ENCODE assay signal across 9 mouse cellular contexts in genomic region chr7:141059929-141060328, GRCm38 (mm10). TPM values are rescaled to one million over a fixed set of nuclear protein-coding genes. Genes with fewer than 3 reads are reported as not detected.
DNase-seq lines count a peak whose midpoint lies in the region; ATAC-seq and TF ChIP-seq lines count a peak whose summit lies in the region.
"Had no signal": no experiment of that assay in that cellular context is flagged by ENCODE, and none has a peak within 500 bp of the region (broad histone marks: within the 10 kb centered on the region; RNA-seq: fewer than 3 reads in every experiment).

No protein-coding gene starts in this region.

- 55% methylated on average over 2 of the region's 2 CpGs for WGBS in lung, embryonic 14.5 days
- WGBS in forebrain, postnatal 0 days: 66% methylated on average over 2 of the region's 2 CpGs
- 41% methylated on average over 2 of the region's 2 CpGs for WGBS in liver, embryonic 13.5 days (ENCODE audit: insufficient replicate concordance)
- 72% methylated on average over 2 of the region's 2 CpGs for WGBS in stomach, embryonic 16.5 days

- no peak for TF ChIP-seq CTCF in lung, embryonic 14.5 days (IDR thresholded peaks at IDR 0.05; ENCODE audit: low read depth)
- no peak for TF ChIP-seq CTCF in forebrain, postnatal 0 days (IDR thresholded peaks at IDR 0.05; ENCODE audit: low read depth)

- no peak overlapping the region for H3K27ac ChIP-seq in lung, embryonic 14.5 days (ENCODE audit: low read depth)
- peak overlapping the region; percentile 92 for H3K27ac ChIP-seq in forebrain, postnatal 0 days (ENCODE audit: low read depth, low read length)
- no peak overlapping the region for H3K27ac ChIP-seq in liver, embryonic 13.5 days
- H3K27ac ChIP-seq in stomach, embryonic 16.5 days (ENCODE audit: low read length): no peak overlapping the region

- ATAC-seq in lung, embryonic 14.5 days (ENCODE audit: insufficient read depth): no peak
- no peak for ATAC-seq in forebrain, postnatal 0 days
- peak; percentile 43 for ATAC-seq in liver, embryonic 13.5 days (ENCODE audit: low read depth)
- ATAC-seq in stomach, embryonic 16.5 days (ENCODE audit: insufficient read depth, low FRiP score): no peak
- ATAC-seq in monocyte, adult 5-6 weeks (replicated peaks; ENCODE audit: insufficient number of reproducible peaks, low FRiP score, low TSS enrichment, poor library complexity, severe bottlenecking): no peak

- peaks cover 9% of the 10 kb centered on the region; the same call in 1 of the 2 replicates for H3K27me3 ChIP-seq in lung, embryonic 14.5 days (ENCODE audit: insufficient read depth, low read length)
- H3K27me3 ChIP-seq in forebrain, postnatal 0 days (ENCODE audit: insufficient read depth, low read length): no peaks in the 10 kb centered on the region
- peaks cover 73% of the 10 kb centered on the region for H3K27me3 ChIP-seq in liver, embryonic 13.5 days
- H3K27me3 ChIP-seq in stomach, embryonic 16.5 days (ENCODE audit: control insufficient read depth, insufficient read depth, low read length): no peaks in the 10 kb centered on the region

- H3K9ac ChIP-seq in lung, embryonic 14.5 days: no peak overlapping the region
- peak overlapping the region; percentile 99 for H3K9ac ChIP-seq in forebrain, postnatal 0 days
- H3K9ac ChIP-seq in liver, embryonic 13.5 days: no peak overlapping the region
- peak overlapping the region; percentile 78 for H3K9ac ChIP-seq in stomach, embryonic 16.5 days (ENCODE audit: low read length)

- H3K4me3 ChIP-seq in lung, embryonic 14.5 days (ENCODE audit: low read depth, low read length): peak overlapping the region; percentile 70; the same call in 1 of the 2 replicates
- peak overlapping the region; percentile 85 for H3K4me3 ChIP-seq in forebrain, postnatal 0 days (ENCODE audit: low read depth, low read length)
- peak overlapping the region; percentile 55; the same call in 1 of the 2 replicates for H3K4me3 ChIP-seq in liver, embryonic 13.5 days (replicated peaks)
- H3K4me3 ChIP-seq in stomach, embryonic 16.5 days (replicated peaks; ENCODE audit: low read length): peak overlapping the region; percentile 70; the same call in 1 of the 2 replicates

- H3K36me3 ChIP-seq in lung, embryonic 14.5 days (ENCODE audit: insufficient read depth): 0 out of 2 replicates have a peak, but pooled peaks cover 8% of the 10 kb centered on the region
- peaks cover 13% of the 10 kb centered on the region for H3K36me3 ChIP-seq in forebrain, postnatal 0 days (ENCODE audit: insufficient read depth)
- no peaks in the 10 kb centered on the region for H3K36me3 ChIP-seq in liver, embryonic 13.5 days
- H3K36me3 ChIP-seq in stomach, embryonic 16.5 days (ENCODE audit: control insufficient read depth, insufficient read depth, low read length): no peaks in the 10 kb centered on the region

- DNase-seq in lung, embryonic 14.5 days: no peak
- no peak for DNase-seq in lung, postnatal 10 days
- no peak for DNase-seq in forebrain, postnatal 0 days
- no peak for DNase-seq in liver, embryonic 13.5 days
- no peak for DNase-seq in layer of hippocampus, adult 9-11 months
- DNase-seq in adrenal gland, postnatal 10 days: no peak

- peak overlapping the region; percentile 96 for H3K4me2 ChIP-seq in lung, embryonic 14.5 days
- peak overlapping the region; percentile 84 for H3K4me2 ChIP-seq in forebrain, postnatal 0 days (ENCODE audit: low read depth)
- 0 out of 2 replicates have a peak overlapping the region, but pooled peaks have one; percentile 80 for H3K4me2 ChIP-seq in liver, embryonic 13.5 days
- peak overlapping the region; percentile 98 for H3K4me2 ChIP-seq in stomach, embryonic 16.5 days (ENCODE audit: low read depth, low read length)

- H3K9me3 ChIP-seq in lung, embryonic 14.5 days (ENCODE audit: low read depth, low read length): no peaks in the 10 kb centered on the region
- no peaks in the 10 kb centered on the region for H3K9me3 ChIP-seq in forebrain, postnatal 0 days (ENCODE audit: low read length)
- no peaks in the 10 kb centered on the region for H3K9me3 ChIP-seq in liver, embryonic 13.5 days (replicated peaks)
- H3K9me3 ChIP-seq in stomach, embryonic 16.5 days (replicated peaks; ENCODE audit: control insufficient read depth, low read length): no peaks in the 10 kb centered on the region

- peaks cover 13% of the 10 kb centered on the region for H3K4me1 ChIP-seq in lung, embryonic 14.5 days (ENCODE audit: insufficient read depth)
- peaks cover 18% of the 10 kb centered on the region for H3K4me1 ChIP-seq in forebrain, postnatal 0 days (ENCODE audit: insufficient read depth)
- H3K4me1 ChIP-seq in liver, embryonic 13.5 days (replicated peaks): peaks cover 46% of the 10 kb centered on the region
- peaks cover 6% of the 10 kb centered on the region for H3K4me1 ChIP-seq in stomach, embryonic 16.5 days (ENCODE audit: control insufficient read depth, insufficient read depth, low read length)

RNA-seq across cellular contexts. Expression of gene B4galnt4, which starts 1.0 kb away (rescaled TPM):
- polyA plus RNA-seq in lung, embryonic 14.5 days (2014; fragmentation: Nextera tagmentation; extraction: Ambion mirVana): 5.6 and 7.1 TPM in 2 replicates
- total RNA-seq in forebrain, postnatal 0 days (2014; rRNA removed): 126 and 163 TPM in 2 replicates
- polyA plus RNA-seq in forebrain, postnatal 0 days (2015; fragmentation: Nextera tagmentation; extraction: Ambion mirVana): 42.3 and 47.4 TPM in 2 replicates
- polyA plus RNA-seq in liver, embryonic 13.5 days (2015; fragmentation: Nextera tagmentation; extraction: Ambion mirVana): 0.75 and 0.81 TPM in 2 replicates
- 4.9 and 5.1 TPM in 2 replicates for polyA plus RNA-seq in stomach, embryonic 16.5 days (2015; fragmentation: Nextera tagmentation; extraction: Ambion mirVana)
- total RNA-seq in adrenal gland, postnatal 10 days (2021): 1 to 10 TPM; 2.0 to 5.1 TPM
- 0.10 TPM in 1 of 3 replicates, not detected in the others for total RNA-seq in monocyte, adult 5-6 weeks (2017)
- total RNA-seq: heart, postnatal 36 days had no signal

RNA-seq across cellular contexts. Expression of gene Pkp3, which starts 18.1 kb away (rescaled TPM):
- 7.5 and 8.7 TPM in 2 replicates for polyA plus RNA-seq in lung, embryonic 14.5 days (2014; fragmentation: Nextera tagmentation; extraction: Ambion mirVana)
- total RNA-seq in forebrain, postnatal 0 days (2014; rRNA removed): not detected in 2 replicates
- polyA plus RNA-seq in forebrain, postnatal 0 days (2015; fragmentation: Nextera tagmentation; extraction: Ambion mirVana): 0.08 TPM in 1 of 2 replicates, not detected in the other
- 0.70 and 0.71 TPM in 2 replicates for polyA plus RNA-seq in liver, embryonic 13.5 days (2015; fragmentation: Nextera tagmentation; extraction: Ambion mirVana)
- polyA plus RNA-seq in stomach, embryonic 16.5 days (2015; fragmentation: Nextera tagmentation; extraction: Ambion mirVana): 74.2 and 103 TPM in 2 replicates
- total RNA-seq in adrenal gland, postnatal 10 days (2021): 1 to 10 TPM in 1 of 2 experiments, under 1 TPM in 1; 0.94 to 1.5 TPM
- 14.0 to 17.9 TPM (median 14.2 TPM) in 3 replicates for total RNA-seq in monocyte, adult 5-6 weeks (2017)
- total RNA-seq: heart, postnatal 36 days had no signal

RNA-seq across cellular contexts. Expression of gene Gm17387, which starts 31.0 kb away (rescaled TPM):
- not detected in 2 replicates for polyA plus RNA-seq in lung, embryonic 14.5 days (2014; fragmentation: Nextera tagmentation; extraction: Ambion mirVana)
- not detected in 2 replicates for total RNA-seq in forebrain, postnatal 0 days (2014; rRNA removed)
- not detected in 2 replicates for polyA plus RNA-seq in forebrain, postnatal 0 days (2015; fragmentation: Nextera tagmentation; extraction: Ambion mirVana)
- not detected in 2 replicates for polyA plus RNA-seq in liver, embryonic 13.5 days (2015; fragmentation: Nextera tagmentation; extraction: Ambion mirVana)
- polyA plus RNA-seq in stomach, embryonic 16.5 days (2015; fragmentation: Nextera tagmentation; extraction: Ambion mirVana): not detected in 2 replicates
- total RNA-seq in adrenal gland, postnatal 10 days (2021): not detected
- not detected in 3 replicates for total RNA-seq in monocyte, adult 5-6 weeks (2017)
- total RNA-seq: heart, postnatal 36 days had no signal

RNA-seq across cellular contexts. Expression of gene Sigirr, which starts 40.4 kb away (rescaled TPM):
- polyA plus RNA-seq in lung, embryonic 14.5 days (2014; fragmentation: Nextera tagmentation; extraction: Ambion mirVana): 7.8 and 9.8 TPM in 2 replicates
- total RNA-seq in forebrain, postnatal 0 days (2014; rRNA removed): 2.9 TPM in 2 replicates
- 2.4 and 2.7 TPM in 2 replicates for polyA plus RNA-seq in forebrain, postnatal 0 days (2015; fragmentation: Nextera tagmentation; extraction: Ambion mirVana)
- polyA plus RNA-seq in liver, embryonic 13.5 days (2015; fragmentation: Nextera tagmentation; extraction: Ambion mirVana): 16.5 and 16.9 TPM in 2 replicates
- 14.1 and 14.7 TPM in 2 replicates for polyA plus RNA-seq in stomach, embryonic 16.5 days (2015; fragmentation: Nextera tagmentation; extraction: Ambion mirVana)
- 10 to 100 TPM in 1 of 2 experiments, 1 to 10 TPM in 1; 8.3 to 10.6 TPM for total RNA-seq in adrenal gland, postnatal 10 days (2021)
- total RNA-seq in monocyte, adult 5-6 weeks (2017): 9.1 to 25.0 TPM (median 12.5 TPM) in 3 replicates

RNA-seq across cellular contexts. Expression of gene Ifitm6, which starts 42.2 kb away (rescaled TPM):
- polyA plus RNA-seq in lung, embryonic 14.5 days (2014; fragmentation: Nextera tagmentation; extraction: Ambion mirVana): 0.49 and 1.1 TPM in 2 replicates
- total RNA-seq in forebrain, postnatal 0 days (2014; rRNA removed): 2.0 TPM in 1 of 2 replicates, not detected in the other
- 0.34 and 0.38 TPM in 2 replicates for polyA plus RNA-seq in forebrain, postnatal 0 days (2015; fragmentation: Nextera tagmentation; extraction: Ambion mirVana)
- 2.7 and 2.9 TPM in 2 replicates for polyA plus RNA-seq in liver, embryonic 13.5 days (2015; fragmentation: Nextera tagmentation; extraction: Ambion mirVana)
- polyA plus RNA-seq in stomach, embryonic 16.5 days (2015; fragmentation: Nextera tagmentation; extraction: Ambion mirVana): 5.5 and 7.5 TPM in 2 replicates
- total RNA-seq in adrenal gland, postnatal 10 days (2021): 1 to 10 TPM; 1.7 to 3.2 TPM
- 268 to 573 TPM (median 450 TPM) in 3 replicates for total RNA-seq in monocyte, adult 5-6 weeks (2017)

Comparison
In these comparisons a context has a peak if more than half of its experiments do, and no peak if none do; other contexts are left out.
1. H3K9ac ChIP-seq: peak in forebrain, postnatal 0 days (single experiment) and stomach, embryonic 16.5 days (single experiment); none in lung, embryonic 14.5 days (single experiment) and liver, embryonic 13.5 days (single experiment).
2. Peak in every context shown above with its lines, with median percentiles within 50 percentile points of each other: H3K4me2 ChIP-seq and H3K4me3 ChIP-seq.